Mouse (Mus musculus) cerebellum, adult 2 months (tissue): Measurements from ENCODE around the gene 1700123O20Rik.

Experiments used
- CTCF ChIP-seq: fragments of 200-500 bp; IDR thresholded peaks from 2 replicates; pipeline ENCODE4 v1.5.1; 2011; ENCODE audit warnings: low read depth, mild to moderate bottlenecking, control low read depth, low read length, moderate library complexity, borderline replicate concordance; ENCODE audit not compliant: insufficient read depth
- POLR2A ChIP-seq: fragments of 200-500 bp; IDR thresholded peaks from 2 replicates; pipeline ENCODE4 v1.6.1; 2011; ENCODE audit warnings: low read length, control low read depth, borderline replicate concordance; ENCODE audit not compliant: insufficient read depth

GRCm38 (mm10) chr14:54712074-54712473 is 26.1 kb downstream of the 1700123O20Rik start, which contains the start of gene Cebpe:
- no peak for TF ChIP-seq CTCF
- TF ChIP-seq POLR2A: no peak
